Mouse (Mus musculus) embryonic facial prominence, embryonic 10.5 days (tissue): Measurements from ENCODE around the gene Trip11. TPM values are rescaled to one million over a fixed set of nuclear protein-coding genes. Genes with fewer than 3 reads are reported as not detected.
"Not testable (repeated sequence)": the region's sequence is repeated elsewhere in the genome, so short reads cannot be mapped to it uniquely, and the experiment has no call there.

Experiments used
- DNase-seq: peaks from one replicate; pipeline ENCODE4 v3.0.0-alpha.2; 2017; ENCODE audit warnings: low spot score
- H3K27ac ChIP-seq: fragments of 300-500 bp; sonication (generic); replicated peaks from 2 replicates; pipeline ENCODE4 v1.5.1; 2016; ENCODE audit warnings: mild to moderate bottlenecking
- H3K27me3 ChIP-seq: fragments of 300-500 bp; sonication (generic); replicated peaks from 2 replicates; pipeline ENCODE4 v1.6.1; 2016; ENCODE audit warnings: low read depth, mild to moderate bottlenecking; ENCODE audit not compliant: poor library complexity, severe bottlenecking
- H3K36me3 ChIP-seq: fragments of 300-500 bp; sonication (generic); replicated peaks from 2 replicates; pipeline ENCODE4 v1.6.1; 2016; ENCODE audit warnings: mild to moderate bottlenecking, moderate library complexity
- H3K4me1 ChIP-seq: fragments of 300-500 bp; sonication (generic); 2 replicates; pipeline ENCODE4 v1.6.1; 2016
- H3K4me3 ChIP-seq: fragments of 300-500 bp; sonication (generic); 2 replicates; pipeline ENCODE4 v1.5.1; 2016; ENCODE audit warnings: mild to moderate bottlenecking, moderate library complexity
- H3K9me3 ChIP-seq: fragments of 300-500 bp; sonication (generic); 2 replicates; pipeline ENCODE4 v1.6.1; 2016; ENCODE audit warnings: mild to moderate bottlenecking
- WGBS: fragments of 180-500 bp; shearing (Covaris S2); methylation state at CpG from one replicate; pipeline ENCODE4 v1.1.7; 2016; 5-methylcytosine and 5-hydroxymethylcytosine counted together
- polyA plus RNA-seq: library from polyadenylated mRNA; unstranded; fragments of >200 nt; fragmentation: Nextera tagmentation; extraction: Ambion mirVana; gene quantifications from 2 replicates; pipeline ENCODE4 v1.2.1, GENCODE M21; 2016

The Trip11 gene
- polyA plus RNA-seq = 19.0 and 19.2 TPM in 2 replicates

GRCm38 (mm10) chr12:101912626-101913490 lies at the start of gene Trip11:
Gene Trip11, minus strand, starts transcription at chr12:101913267.
- Histone ChIP-seq H3K4me3 (peak within 1 kb of the TSS; percentile 97), H3K36me3 (peaks cover 16% of the 10 kb centered on the region), H3K27me3 (no peaks in the 10 kb centered on the region), H3K9me3 (no peaks in the 10 kb centered on the region), H3K4me1 (peaks cover 19% of the 10 kb centered on the region), H3K27ac (peak within 1 kb of the TSS; percentile 94)
- peak; percentile 89 for DNase-seq
- WGBS = under 1% methylated on average over 69 of the region's 69 CpGs

- not testable (repeated sequence) for H3K27me3 ChIP-seq, DNase-seq, H3K9me3 ChIP-seq
- H3K4me3 ChIP-seq = peak overlapping the region; percentile 92
- H3K36me3 ChIP-seq = peaks cover 14% of the 10 kb centered on the region
- H3K4me1 ChIP-seq = peaks cover 14% of the 10 kb centered on the region
- WGBS = 88% methylated on average over 5 of the region's 5 CpGs
- H3K27ac ChIP-seq = 0 out of 2 replicates have a peak overlapping the region, but pooled peaks have one; percentile 59
Observed at GRCm38 (mm10) chr12:101958960-101959780, 46.1 kb upstream of the Trip11 start.

- H3K4me1 ChIP-seq = peaks cover 14% of the 10 kb centered on the region
- H3K27ac ChIP-seq = peak overlapping the region; percentile 59
- 60% methylated on average over 9 of the region's 9 CpGs for WGBS
- H3K9me3 ChIP-seq = no peaks in the 10 kb centered on the region
- DNase-seq = no peak
- H3K4me3 ChIP-seq = peak overlapping the region; percentile 92
- H3K36me3 ChIP-seq = peaks cover 14% of the 10 kb centered on the region
- no peaks in the 10 kb centered on the region for H3K27me3 ChIP-seq
Observed at GRCm38 (mm10) chr12:101958556-101958955, 45.5 kb upstream of the Trip11 start.

GRCm38 (mm10) chr12:101957942-101958544 lies 45.0 kb upstream of the Trip11 start, which contains the start of gene Atxn3:
Gene Atxn3, minus strand, starts transcription at chr12:101958246.
- under 1% methylated on average over 54 of the region's 54 CpGs for WGBS
- Histone ChIP-seq H3K27me3 (no peaks in the 10 kb centered on the region), H3K27ac (peak within 1 kb of the TSS; percentile 93), H3K4me3 (peak within 1 kb of the TSS; percentile 92), H3K36me3 (peaks cover 14% of the 10 kb centered on the region), H3K4me1 (peaks cover 14% of the 10 kb centered on the region), H3K9me3 (no peaks in the 10 kb centered on the region)
- peak; percentile 99 for DNase-seq

- H3K27ac ChIP-seq = peak overlapping the region; percentile 93
- WGBS = 15% methylated on average over 26 of the region's 26 CpGs
- H3K9me3 ChIP-seq = no peaks in the 10 kb centered on the region
- no peaks in the 10 kb centered on the region for H3K27me3 ChIP-seq
- no peak for DNase-seq
- peaks cover 14% of the 10 kb centered on the region for H3K36me3 ChIP-seq
- peak overlapping the region; percentile 92 for H3K4me3 ChIP-seq
- H3K4me1 ChIP-seq = peaks cover 14% of the 10 kb centered on the region
Observed at GRCm38 (mm10) chr12:101957079-101957941, 44.2 kb upstream of the Trip11 start.

- 95% methylated on average over 8 of the region's 8 CpGs for WGBS
- DNase-seq, H3K27ac ChIP-seq, H3K9me3 ChIP-seq, H3K27me3 ChIP-seq, H3K4me3 ChIP-seq: not testable (repeated sequence)
- H3K4me1 ChIP-seq = peaks cover 14% of the 10 kb centered on the region
- peaks cover 18% of the 10 kb centered on the region for H3K36me3 ChIP-seq
Observed at GRCm38 (mm10) chr12:101955821-101956220, 42.8 kb upstream of the Trip11 start.

GRCm38 (mm10) chr12:101948801-101949200 lies 35.7 kb upstream of the Trip11 start:
- Histone ChIP-seq H3K9me3 (no peaks in the 10 kb centered on the region), H3K4me1 (no peaks in the 10 kb centered on the region), H3K27me3 (no peaks in the 10 kb centered on the region), H3K4me3 (no peak overlapping the region), H3K36me3 (peaks cover 46% of the 10 kb centered on the region), H3K27ac (no peak overlapping the region)
- WGBS = 81% methylated on average over 4 of the region's 4 CpGs
- DNase-seq = no peak

GRCm38 (mm10) chr12:101947986-101948385 lies 34.9 kb upstream of the Trip11 start:
- Histone ChIP-seq H3K4me3 (no peak overlapping the region), H3K4me1 (no peaks in the 10 kb centered on the region), H3K27ac (no peak overlapping the region), H3K36me3 (peaks cover 53% of the 10 kb centered on the region), H3K9me3 (no peaks in the 10 kb centered on the region), H3K27me3 (no peaks in the 10 kb centered on the region)
- no peak for DNase-seq
- 94% methylated on average over 8 of the region's 8 CpGs for WGBS

GRCm38 (mm10) chr12:101937572-101937971 lies 24.5 kb upstream of the Trip11 start:
- no peak for DNase-seq
- 86% methylated on average over 7 of the region's 7 CpGs for WGBS
- H3K36me3 ChIP-seq = peaks cover 96% of the 10 kb centered on the region
- H3K9me3 ChIP-seq = peaks cover 4% of the 10 kb centered on the region; the same call in 1 of the 2 replicates
- H3K27me3 ChIP-seq = no peaks in the 10 kb centered on the region
- no peaks in the 10 kb centered on the region for H3K4me1 ChIP-seq
- H3K4me3 ChIP-seq = no peak overlapping the region
- no peak overlapping the region for H3K27ac ChIP-seq

- Histone ChIP-seq H3K9me3 (no peaks in the 10 kb centered on the region; the same call in 1 of the 2 replicates), H3K4me3 (no peak overlapping the region), H3K4me1 (no peaks in the 10 kb centered on the region), H3K27me3 (no peaks in the 10 kb centered on the region), H3K36me3 (peaks cover 96% of the 10 kb centered on the region), H3K27ac (no peak overlapping the region)
- no peak for DNase-seq
- 95% methylated on average over 3 of the region's 3 CpGs for WGBS
Observed at GRCm38 (mm10) chr12:101935223-101935622, 22.2 kb upstream of the Trip11 start.

- peaks cover 100% of the 10 kb centered on the region for H3K36me3 ChIP-seq
- no peaks in the 10 kb centered on the region for H3K27me3 ChIP-seq
- no peak overlapping the region for H3K4me3 ChIP-seq
- no peak for DNase-seq
- no peaks in the 10 kb centered on the region for H3K4me1 ChIP-seq
- H3K27ac ChIP-seq = no peak overlapping the region
- no peaks in the 10 kb centered on the region for H3K9me3 ChIP-seq
- 85% methylated on average over 1 of the region's 1 CpGs for WGBS
Observed at GRCm38 (mm10) chr12:101928423-101928822, 15.4 kb upstream of the Trip11 start.
